Mouse (Mus musculus): ENCODE results near the gene Rnf169.
"Not testable (repeated sequence)": the region's sequence is repeated elsewhere in the genome, so short reads cannot be mapped to it uniquely, and the experiment has no call there.

Rnf169 gene

GRCm38 (mm10) chr7:99946356-99946755 lies 33.9 kb downstream of the Rnf169 start:
- DNase-seq (ENCODE audit: low read depth, low spot score) = no peak

DNA sequence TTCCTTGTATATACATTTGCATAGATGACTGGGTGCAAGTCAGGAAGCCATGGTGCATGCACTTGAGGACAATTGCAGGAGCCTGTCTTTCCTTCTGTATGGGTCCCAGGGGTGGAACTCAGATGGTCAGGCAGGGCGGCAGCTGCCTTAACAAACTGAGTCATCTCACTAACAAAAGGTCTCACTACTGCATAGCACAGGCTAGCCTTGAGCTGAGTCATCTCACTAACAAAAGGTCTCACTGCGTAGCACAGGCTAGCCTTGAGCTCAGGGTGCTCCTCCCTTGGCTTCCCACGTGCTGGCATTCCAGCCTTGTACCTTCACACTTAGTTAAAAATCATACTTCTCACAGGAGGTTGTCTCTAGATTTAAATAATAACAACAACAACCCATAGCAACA lies 34.3 kb downstream of the Rnf169 start:
- DNase-seq (ENCODE audit: low read depth, low spot score) = no peak

GRCm38 (mm10) chr7:99945012-99945411 lies 35.2 kb downstream of the Rnf169 start:
- not testable (repeated sequence) for DNase-seq (ENCODE audit: low read depth, low spot score)

GRCm38 (mm10) chr7:99944520-99944919 lies 35.7 kb downstream of the Rnf169 start:
- no peak for DNase-seq (ENCODE audit: low read depth, low spot score)

GRCm38 (mm10) chr7:99940669-99941068 lies 39.6 kb downstream of the Rnf169 start:
- peak; percentile 60 for DNase-seq (ENCODE audit: low read depth, low spot score)

GRCm38 (mm10) chr7:99935758-99936157 lies 44.5 kb downstream of the Rnf169 start:
- peak; percentile 79 for DNase-seq (ENCODE audit: low read depth, low spot score)

DNA sequence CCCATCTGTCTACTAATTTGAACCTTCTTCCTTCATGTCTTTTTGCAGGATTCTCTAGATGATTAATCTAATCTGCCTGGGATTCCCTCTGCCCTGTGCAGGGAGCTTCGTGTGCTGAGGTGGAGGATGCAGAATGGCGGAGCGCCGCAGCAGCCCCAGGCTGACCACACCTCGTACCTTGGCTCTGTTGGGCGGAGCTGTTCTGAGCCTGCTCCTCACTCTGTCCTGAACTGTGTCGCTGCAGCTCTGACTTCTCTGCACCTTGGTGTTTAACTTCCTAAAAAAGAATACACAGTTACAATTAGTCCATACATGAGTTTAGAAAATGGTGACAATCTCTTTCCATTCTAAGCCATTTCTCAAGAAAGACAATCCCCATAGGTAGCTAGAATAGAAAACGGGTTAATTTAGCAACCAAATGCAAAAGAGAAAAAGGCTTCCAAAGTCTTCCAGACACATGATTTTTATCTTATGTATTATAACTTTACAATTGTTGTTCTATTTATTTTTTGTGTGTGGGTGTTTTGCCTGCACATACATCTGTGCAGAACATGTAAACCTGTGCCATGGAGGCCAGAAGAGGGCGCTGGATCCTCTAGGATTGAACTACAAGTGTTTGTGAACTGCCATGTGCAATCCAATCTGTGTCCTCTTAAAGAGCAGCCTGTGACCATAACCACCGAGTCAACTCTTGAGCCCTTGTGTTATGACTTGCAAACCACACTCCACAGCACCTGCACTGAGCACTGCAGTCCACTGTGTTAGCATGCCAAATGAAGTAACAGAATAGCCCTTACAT lies 53.1 kb downstream of the Rnf169 start:
- peak; percentile 94 for DNase-seq (ENCODE audit: low read depth, low spot score)

DNA sequence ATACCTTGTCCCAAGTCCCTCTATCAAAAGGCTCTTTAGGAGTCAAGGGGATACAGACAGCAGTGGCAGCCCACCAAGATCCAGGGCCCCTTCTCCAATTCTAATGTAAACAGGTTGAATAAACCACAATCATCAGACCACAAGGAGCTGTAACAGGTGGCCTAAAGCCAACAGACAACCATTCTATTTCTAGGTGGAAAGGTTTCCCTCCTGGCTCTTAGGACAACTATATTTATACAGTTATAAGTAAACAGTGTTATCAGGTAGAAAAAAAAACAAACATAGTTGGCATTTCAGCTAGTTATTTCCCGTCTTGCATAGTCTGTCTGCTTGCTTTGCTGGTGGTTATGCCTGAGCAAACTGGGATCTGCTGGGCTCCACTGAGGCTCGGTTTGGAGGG lies 59.8 kb downstream of the Rnf169 start:
- no peak for DNase-seq (ENCODE audit: low read depth, low spot score)

- no peak for DNase-seq (ENCODE audit: low read depth, low spot score)
Observed at GRCm38 (mm10) chr7:99919971-99920370, 60.3 kb downstream of the Rnf169 start.

GRCm38 (mm10) chr7:99919164-99919563 lies 61.1 kb downstream of the Rnf169 start:
- peak; percentile 80 for DNase-seq (ENCODE audit: low read depth, low spot score)

DNA sequence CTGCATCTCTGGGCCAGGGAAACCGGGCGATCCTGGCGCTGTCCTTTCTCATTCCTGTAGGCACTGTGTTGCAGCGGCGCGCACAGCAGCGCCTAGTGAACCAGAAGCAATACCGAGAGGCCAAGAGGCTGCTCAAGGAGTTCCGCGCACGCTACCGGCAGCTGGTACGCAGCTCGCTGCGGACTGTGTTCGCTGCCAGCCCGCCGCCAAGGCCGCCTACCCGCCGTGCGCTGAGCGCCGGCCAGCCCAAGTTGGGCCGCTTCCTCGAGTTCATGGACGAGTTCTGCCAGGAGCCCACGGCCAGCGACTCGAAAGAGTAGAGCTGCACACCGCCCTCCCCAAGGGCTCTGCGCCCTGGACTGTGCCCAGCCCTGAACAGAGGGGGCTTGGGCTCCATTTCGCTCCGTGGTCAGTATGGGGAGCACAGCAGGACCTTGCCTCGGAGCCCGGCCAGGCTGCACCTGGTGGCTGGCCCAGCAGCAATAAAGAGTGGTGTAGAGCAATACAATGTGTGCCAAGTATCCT lies 62.9 kb downstream of the Rnf169 start:
- peak; percentile 62 for DNase-seq (ENCODE audit: low read depth, low spot score)

GRCm38 (mm10) chr7:99916741-99917319 lies 63.4 kb downstream of the Rnf169 start:
- DNase-seq (ENCODE audit: low read depth, low spot score) = peak; percentile 41

GRCm38 (mm10) chr7:99915511-99915910 lies 64.7 kb downstream of the Rnf169 start:
- no peak for DNase-seq (ENCODE audit: low read depth, low spot score)

DNA sequence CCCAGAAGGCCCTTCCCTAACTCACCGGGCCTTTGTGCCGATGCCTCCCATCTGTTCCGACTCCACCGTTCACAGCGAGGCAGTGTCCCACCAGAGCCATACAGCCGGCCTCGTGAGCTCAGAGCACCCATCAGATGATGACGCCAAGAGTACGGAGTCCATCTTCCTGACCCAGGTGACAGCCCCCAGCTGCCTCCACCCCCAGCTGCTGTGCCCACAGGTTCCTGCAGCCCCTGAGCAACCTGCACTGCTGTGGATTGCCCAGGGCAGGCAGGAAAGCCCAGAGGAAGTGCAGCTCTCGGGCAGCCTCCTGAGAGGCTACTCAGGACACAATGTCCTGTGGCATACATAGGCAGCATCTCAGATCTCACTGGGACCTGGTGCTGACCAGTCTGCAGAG lies 65.9 kb downstream of the Rnf169 start:
- no peak for DNase-seq (ENCODE audit: low read depth, low spot score)

DNA sequence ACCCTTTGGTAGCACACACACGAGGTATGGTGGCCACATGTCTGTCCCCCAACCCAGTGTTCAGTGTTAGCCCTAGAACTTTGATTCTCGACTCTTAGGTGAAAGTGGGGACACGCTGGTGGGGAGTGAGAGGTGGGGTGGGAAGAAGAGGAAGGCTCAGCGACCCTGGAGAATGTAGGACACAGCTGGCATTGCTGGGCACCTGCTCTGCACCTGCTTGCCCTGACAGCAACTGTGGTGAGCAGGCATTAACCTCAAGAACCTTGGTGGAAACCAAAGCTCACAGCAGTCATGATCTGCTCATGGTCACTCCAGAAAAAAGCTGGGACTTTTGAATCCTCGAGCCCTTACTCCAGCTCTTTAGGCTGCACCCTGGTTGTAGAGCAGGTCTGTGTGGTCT lies 69.2 kb downstream of the Rnf169 start:
- DNase-seq (ENCODE audit: low read depth, low spot score) = no peak

GRCm38 (mm10) chr7:99907463-99907862 lies 72.8 kb downstream of the Rnf169 start:
- no peak for DNase-seq (ENCODE audit: low read depth, low spot score)

DNA sequence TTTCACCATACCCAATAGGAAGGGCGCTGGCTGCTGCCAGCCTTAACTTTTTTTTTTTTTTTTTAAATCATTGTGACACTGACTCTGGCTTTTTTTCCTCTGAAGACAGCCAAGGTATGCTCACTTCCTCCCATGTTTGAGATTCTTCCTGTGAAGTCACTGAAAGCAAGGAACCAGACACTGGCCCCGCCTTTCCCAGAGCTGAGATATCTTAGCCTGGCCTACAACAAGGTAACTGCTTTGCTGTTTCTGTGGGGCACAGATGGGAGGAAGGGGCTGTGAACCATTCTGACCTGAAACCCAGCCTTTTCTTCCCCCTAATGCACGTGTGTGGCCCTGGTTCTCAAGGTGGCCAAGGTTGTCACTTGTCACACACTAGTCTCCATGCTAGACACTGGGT lies 73.9 kb downstream of the Rnf169 start:
- no peak for DNase-seq (ENCODE audit: low read depth, low spot score)

- no peak for DNase-seq (ENCODE audit: low read depth, low spot score)
Observed at GRCm38 (mm10) chr7:99904421-99905005, 75.7 kb downstream of the Rnf169 start.

DNA sequence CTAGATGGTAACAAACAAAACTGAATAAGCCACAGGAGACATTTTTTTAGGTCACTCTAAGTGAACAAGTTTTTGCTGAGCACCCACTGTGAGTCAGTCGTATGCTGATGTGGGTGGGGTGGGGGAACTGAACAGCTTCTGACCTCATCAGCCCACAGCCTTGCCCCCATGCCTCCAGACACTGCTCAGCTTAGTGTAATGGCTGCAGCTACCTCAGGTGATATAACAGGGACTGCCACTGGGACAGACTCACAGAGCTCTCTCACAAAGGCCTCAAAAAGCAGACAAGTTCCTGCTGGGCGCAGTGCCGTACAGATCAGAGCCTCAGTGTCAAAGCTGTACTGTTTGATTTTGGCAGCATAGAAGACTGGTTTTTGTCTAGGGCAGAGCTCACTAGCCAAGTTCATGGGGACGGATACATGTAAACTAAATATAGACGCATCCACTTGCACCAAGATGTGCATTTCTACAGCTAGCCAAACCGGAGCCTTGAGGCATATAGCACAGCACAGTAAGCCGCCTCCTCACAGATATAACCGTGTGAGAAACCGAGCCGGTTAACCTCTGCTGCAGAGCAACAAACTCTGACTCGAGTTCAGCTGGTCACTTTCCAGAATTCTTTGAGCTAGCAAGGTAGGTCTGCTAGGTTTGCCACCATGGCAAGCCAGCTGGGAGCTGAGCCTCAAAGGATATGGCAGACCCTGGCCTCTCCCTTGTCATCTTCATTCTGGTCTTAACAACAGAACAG lies 77.2 kb downstream of the Rnf169 start:
- peak; percentile 59 for DNase-seq (ENCODE audit: low read depth, low spot score)

DNA sequence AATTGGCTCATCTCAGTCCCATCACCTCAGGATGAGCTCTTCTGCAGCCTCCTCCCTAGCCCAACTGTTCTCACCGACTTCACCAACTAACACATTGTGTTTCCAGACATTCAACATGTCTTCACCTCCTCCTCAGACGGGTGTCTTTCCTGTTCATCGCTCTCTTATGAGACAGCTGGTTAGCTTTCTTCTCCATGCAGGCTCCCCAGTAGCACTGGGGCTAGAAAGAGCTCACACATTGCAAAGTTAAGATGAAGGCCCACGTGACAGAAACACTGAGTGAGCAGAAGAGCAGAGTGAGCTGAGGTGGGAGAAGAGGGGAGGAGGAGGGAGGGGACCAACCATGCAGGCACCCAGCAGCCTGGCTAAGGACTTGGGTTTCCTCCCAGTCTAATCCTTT lies 78.0 kb downstream of the Rnf169 start:
- DNase-seq (ENCODE audit: low read depth, low spot score) = peak; percentile 86

- DNase-seq (ENCODE audit: low read depth, low spot score) = no peak
Observed at GRCm38 (mm10) chr7:99896905-99897304, 83.3 kb downstream of the Rnf169 start.

DNA sequence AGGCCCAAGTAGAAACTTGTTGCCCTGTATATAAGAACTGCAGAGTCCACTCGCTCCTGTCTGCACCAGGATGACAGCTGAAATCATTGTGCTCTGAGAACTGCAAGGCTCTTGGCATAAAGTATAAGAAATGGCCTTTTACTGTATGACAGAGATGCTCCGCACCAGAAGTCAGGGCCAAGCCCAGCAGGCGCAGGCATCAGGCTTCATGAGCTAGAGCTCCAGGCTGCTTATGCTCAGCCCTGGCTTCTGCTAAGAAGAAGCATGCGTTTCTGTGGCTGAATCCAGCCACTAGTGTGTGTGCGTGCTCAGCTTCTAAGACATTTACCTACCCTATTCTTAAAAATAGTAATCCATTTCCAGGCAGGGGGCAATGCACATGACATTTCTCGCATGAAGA lies 85.8 kb downstream of the Rnf169 start:
- DNase-seq (ENCODE audit: low read depth, low spot score) = no peak
